Mouse (Mus musculus) myocyte (in vitro differentiated cells): Measurements from ENCODE around the gene Rac3. TPM values are rescaled to one million over a fixed set of nuclear protein-coding genes. Genes with fewer than 3 reads are reported as not detected.
"Not testable (repeated sequence)": the region's sequence is repeated elsewhere in the genome, so short reads cannot be mapped to it uniquely, and the experiment has no call there.

ENCODE experiments used
- H3K27me3 ChIP-seq: one replicate; pipeline ENCODE4 v1.6.1; 2011; ENCODE audit not compliant: control insufficient read depth, insufficient read depth, insufficient read length
- H3K36me3 ChIP-seq: one replicate; pipeline ENCODE4 v1.6.1; 2011; ENCODE audit not compliant: control insufficient read depth, insufficient read depth
- H3K4me2 ChIP-seq: one replicate; pipeline ENCODE4 v1.6.1; 2011; ENCODE audit warnings: low read depth, control low read depth
- H3K4me3 ChIP-seq: one replicate; pipeline ENCODE4 v1.5.1; 2011; ENCODE audit warnings: mild to moderate bottlenecking, control low read depth, moderate library complexity
- H3K79me2 ChIP-seq: one replicate; pipeline ENCODE4 v1.6.1; 2011; ENCODE audit not compliant: control insufficient read depth, insufficient read depth
- H3ac ChIP-seq: one replicate; pipeline ENCODE4 v1.6.1; 2011; ENCODE audit not compliant: control insufficient read depth, insufficient read length
- CEBPB ChIP-seq: IDR thresholded peaks from 2 replicates; pipeline ENCODE4 v1.6.1; 2011; ENCODE audit warnings: mild to moderate bottlenecking, moderate library complexity; ENCODE audit not compliant: poor library complexity, insufficient read depth, severe bottlenecking
- E2F4 ChIP-seq: IDR thresholded peaks from one replicate; pipeline ENCODE4 v1.6.1; 2011; ENCODE audit warnings: mild to moderate bottlenecking, control low read depth, moderate library complexity; ENCODE audit not compliant: insufficient read depth
- MAX ChIP-seq: IDR thresholded peaks from one replicate; pipeline ENCODE4 v1.6.1; 2011; ENCODE audit warnings: low read depth, mild to moderate bottlenecking, control low read depth
- MYOD1 ChIP-seq, 3 experiments: IDR thresholded peaks; one replicate each; pipeline ENCODE4 v1.6.1; 2011; ENCODE audit warnings: control low read depth in 2 of 3, low read depth in 2 of 3, mild to moderate bottlenecking in 2 of 3, moderate library complexity in 1 of 3; ENCODE audit not compliant: insufficient read length in 2 of 3, control insufficient read depth in 1 of 3
- MYOG ChIP-seq, 3 experiments: IDR thresholded peaks; one replicate each; pipeline ENCODE4 v1.6.1; 2011; ENCODE audit warnings: control low read depth in 2 of 3, low read depth in 2 of 3, mild to moderate bottlenecking in 2 of 3; ENCODE audit not compliant: insufficient read length in 2 of 3, control insufficient read depth in 1 of 3, insufficient read depth in 1 of 3
- POLR2A ChIP-seq: IDR thresholded peaks from one replicate; pipeline ENCODE4 v1.6.1; 2011; ENCODE audit warnings: low read depth, mild to moderate bottlenecking, control low read depth, moderate library complexity; ENCODE audit not compliant: insufficient read length
- POLR2AphosphoS2 ChIP-seq: IDR thresholded peaks from one replicate; pipeline ENCODE4 v1.6.1; 2011; ENCODE audit warnings: low read depth, control low read depth; ENCODE audit not compliant: insufficient read length
- REST ChIP-seq: IDR thresholded peaks from one replicate; pipeline ENCODE4 v1.6.1; 2011; ENCODE audit warnings: mild to moderate bottlenecking, control low read depth, moderate library complexity; ENCODE audit not compliant: insufficient read depth, insufficient read length
- SRF ChIP-seq: IDR thresholded peaks from one replicate; pipeline ENCODE4 v1.6.1; 2011; ENCODE audit warnings: low read depth; ENCODE audit not compliant: control insufficient read depth, insufficient read length
- TCF12 ChIP-seq: IDR thresholded peaks from one replicate; pipeline ENCODE4 v1.6.1; 2011; ENCODE audit warnings: mild to moderate bottlenecking, control low read depth; ENCODE audit not compliant: poor library complexity, insufficient read depth, severe bottlenecking
- TCF3 ChIP-seq: IDR thresholded peaks from one replicate; pipeline ENCODE4 v1.6.1; 2011; ENCODE audit warnings: low read depth, control low read depth; ENCODE audit not compliant: insufficient read length
- USF1 ChIP-seq: IDR thresholded peaks from one replicate; pipeline ENCODE4 v1.6.1; 2011; ENCODE audit warnings: low read depth, mild to moderate bottlenecking, control low read depth, moderate library complexity
- polyA plus RNA-seq: library from polyadenylated mRNA; unstranded; fragments of >200 nt; fragmentation: generic; extraction: Trizol; gene quantifications from one replicate; pipeline ENCODE4 v1.2.1, GENCODE M21; 2012; ENCODE audit warnings: missing spikeins

The Rac3 gene
- polyA plus RNA-seq, 1 experiment = 1.9 TPM

- no peaks in the 10 kb centered on the region for H3K79me2 ChIP-seq
- no peak for TF ChIP-seq POLR2AphosphoS2
- no peak for TF ChIP-seq TCF3
- no peak for TF ChIP-seq CEBPB
- no peak for TF ChIP-seq TCF12
- no peak for TF ChIP-seq USF1
- no peak overlapping the region for H3ac ChIP-seq
- H3K4me2 ChIP-seq = peak overlapping the region; percentile 42
- H3K4me3 ChIP-seq = no peak overlapping the region
- H3K27me3 ChIP-seq = no peaks in the 10 kb centered on the region
- no peaks in the 10 kb centered on the region for H3K36me3 ChIP-seq
Observed at GRCm38 (mm10) chr11:120761811-120762671, 40.8 kb downstream of the Rac3 start.

DNA sequence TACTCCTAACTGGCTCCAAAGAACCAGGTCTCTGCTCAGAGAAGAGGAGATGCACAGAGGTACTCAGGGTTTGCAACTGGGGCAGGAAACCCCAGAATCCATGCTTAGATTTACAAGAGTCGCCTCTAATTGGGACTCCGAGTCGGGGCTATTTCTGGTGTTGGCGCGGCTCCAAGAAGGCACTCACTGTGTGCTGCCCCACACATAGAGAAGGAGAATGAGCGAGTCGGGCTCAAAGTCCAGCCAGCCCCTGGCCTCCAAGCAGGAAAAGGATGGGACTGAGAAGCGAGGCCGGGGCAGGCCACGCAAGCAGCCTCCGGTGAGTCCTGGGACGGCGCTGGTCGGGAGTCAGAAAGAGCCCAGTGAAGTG, 41.4 kb downstream of the Rac3 start, which contains the start of gene Hmga1b:
Hmga1b (plus strand) TSS at position 123 of the 370 bp plus-strand sequence.
- not testable (repeated sequence) for H3K36me3 ChIP-seq, H3K27me3 ChIP-seq, H3K4me3 ChIP-seq, H3K79me2 ChIP-seq, H3ac ChIP-seq
- H3K4me2 ChIP-seq = peak within 1 kb of the TSS; percentile 42

DNA sequence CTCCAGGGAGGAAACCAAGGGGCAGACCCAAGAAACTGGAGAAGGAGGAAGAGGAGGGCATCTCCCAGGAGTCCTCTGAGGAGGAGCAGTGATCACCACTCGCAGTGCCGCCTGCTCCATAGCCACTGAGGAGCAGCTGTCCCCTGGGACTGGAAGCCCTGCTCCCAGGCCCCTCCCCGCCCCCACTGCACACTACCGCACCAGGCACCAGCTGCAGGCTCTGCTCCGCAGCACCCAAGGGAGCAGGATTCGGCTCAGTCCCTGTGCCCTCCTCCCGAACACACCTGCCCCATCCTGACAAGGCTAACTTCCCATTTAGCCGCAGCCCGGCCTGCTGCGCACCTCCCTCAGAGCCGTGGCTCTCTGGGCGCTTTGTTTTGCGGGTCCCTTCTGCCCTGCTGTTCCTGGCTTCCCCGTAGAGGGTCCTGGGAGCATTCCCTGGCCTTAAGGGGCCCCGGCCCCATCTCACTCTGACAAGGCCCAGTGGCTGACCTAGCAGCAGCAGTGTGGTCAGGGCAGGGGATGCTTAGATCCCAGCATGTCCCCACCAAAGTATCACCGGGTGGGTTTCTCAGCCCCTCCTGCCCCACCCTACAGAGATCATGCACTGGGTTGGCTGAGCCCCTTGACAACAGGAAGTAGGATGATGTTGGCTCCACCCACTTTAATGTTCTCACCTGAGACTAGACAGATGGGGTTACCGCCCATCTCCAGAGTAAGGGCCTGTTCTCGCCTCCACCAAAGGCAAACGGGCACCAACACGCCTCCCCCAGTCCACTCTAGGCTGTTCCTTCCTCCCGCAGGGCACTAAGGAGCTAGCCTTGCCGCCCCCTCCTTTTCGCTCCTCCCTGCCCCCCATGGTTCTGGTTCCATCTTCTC, 42.1 kb downstream of the Rac3 start:
- not testable (repeated sequence) for H3K36me3 ChIP-seq, H3K79me2 ChIP-seq, H3K4me3 ChIP-seq, H3K27me3 ChIP-seq, H3ac ChIP-seq
- peak overlapping the region; percentile 42 for H3K4me2 ChIP-seq
- TF ChIP-seq MYOG (IDR thresholded peaks at IDR 0.05; ENCODE audit: control insufficient read depth in 1 of 3, insufficient read depth in 1 of 3, insufficient read length in 2 of 3, low read depth in 2 of 3) = peak in 1 of 3 experiments; percentile 18

GRCm38 (mm10) chr11:120767023-120767422, 45.8 kb downstream of the Rac3 start:
- not testable (repeated sequence) for H3K4me2 ChIP-seq, H3K36me3 ChIP-seq, H3ac ChIP-seq, H3K79me2 ChIP-seq, H3K27me3 ChIP-seq, H3K4me3 ChIP-seq

GRCm38 (mm10) chr11:120768206-120768605, 46.9 kb downstream of the Rac3 start:
- Histone ChIP-seq H3K27me3 (no peaks in the 10 kb centered on the region), H3K79me2 (no peaks in the 10 kb centered on the region), H3K4me2 (no peak overlapping the region)

DNA sequence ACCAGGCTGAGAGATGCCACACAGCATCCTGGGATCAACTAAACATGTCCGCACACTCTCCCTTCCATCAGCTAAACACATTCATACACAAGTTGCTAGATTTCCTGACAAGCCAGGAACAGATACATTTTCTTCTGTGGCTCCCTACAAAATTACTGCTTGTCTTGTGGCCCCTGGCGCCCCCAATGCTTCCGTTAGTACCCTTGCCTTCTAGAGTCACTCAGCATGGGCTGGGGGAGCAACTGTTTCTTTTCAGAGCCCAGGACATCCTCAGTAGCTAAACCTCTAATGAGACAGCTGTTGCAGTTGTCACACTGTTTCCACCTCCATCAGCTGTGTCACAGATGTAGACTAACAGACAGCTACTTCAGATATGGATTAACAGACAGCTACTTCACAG, 51.5 kb downstream of the Rac3 start:
- H3K79me2 ChIP-seq = no peaks in the 10 kb centered on the region
- H3K27me3 ChIP-seq = no peaks in the 10 kb centered on the region
- H3K4me3 ChIP-seq = no peak overlapping the region
- H3ac ChIP-seq = no peak overlapping the region
- TF ChIP-seq CEBPB (no peak), MAX (no peak), TCF3 (no peak), POLR2AphosphoS2 (no peak), MYOD1 (IDR thresholded peaks at IDR 0.05; ENCODE audit: control insufficient read depth in 1 of 3, insufficient read length in 2 of 3, low read depth in 2 of 3) (no peak), POLR2A (no peak), TCF12 (no peak)
- H3K36me3 ChIP-seq = no peaks in the 10 kb centered on the region
- H3K4me2 ChIP-seq = no peak overlapping the region

More at GRCm38 (mm10) chr11:120768206-120768605, 46.9 kb downstream of the Rac3 start:
- no peak overlapping the region for H3K4me3 ChIP-seq
- H3ac ChIP-seq = no peak overlapping the region
- no peak for TF ChIP-seq E2F4
- no peak for TF ChIP-seq MAX
- TF ChIP-seq REST = no peak
- no peak for TF ChIP-seq SRF
- no peak for TF ChIP-seq CEBPB
- TF ChIP-seq MYOG (IDR thresholded peaks at IDR 0.05; ENCODE audit: control insufficient read depth in 1 of 3, insufficient read depth in 1 of 3, insufficient read length in 2 of 3, low read depth in 2 of 3) = no peak
- TF ChIP-seq POLR2A = no peak
- no peak for TF ChIP-seq TCF12
- TF ChIP-seq USF1 = no peak
- no peak for TF ChIP-seq TCF3
- no peak for TF ChIP-seq POLR2AphosphoS2
- no peaks in the 10 kb centered on the region for H3K36me3 ChIP-seq

Other genes starting within 250 kb of the Rac3 start
- 218 TPM for gene Mrpl12, start 236.9 kb upstream of the Rac3 start, polyA plus RNA-seq
- gene Slc25a10, start 229.6 kb upstream of the Rac3 start, polyA plus RNA-seq = 43.8 TPM
- gene Gcgr, start 190.8 kb upstream of the Rac3 start, polyA plus RNA-seq = 0.05 TPM
- gene Mcrip1, start 171.7 kb upstream of the Rac3 start, polyA plus RNA-seq = 237 TPM
- gene Ppp1r27, start 170.3 kb upstream of the Rac3 start, polyA plus RNA-seq = 1.0 TPM
- gene P4hb, start 148.2 kb upstream of the Rac3 start, polyA plus RNA-seq = 444 TPM
- gene Arhgdia, start 139.8 kb upstream of the Rac3 start, polyA plus RNA-seq = 837 TPM
- gene Alyref, start 123.1 kb upstream of the Rac3 start, polyA plus RNA-seq = 113 TPM
- gene Anapc11, start 123.0 kb upstream of the Rac3 start, polyA plus RNA-seq = 184 TPM
- gene Npb, start 113.0 kb upstream of the Rac3 start, polyA plus RNA-seq = 0.32 TPM
- 117 TPM for gene Pcyt2, start 103.5 kb upstream of the Rac3 start, polyA plus RNA-seq
- gene Sirt7, start 96.2 kb upstream of the Rac3 start, polyA plus RNA-seq = 29.9 TPM
- 43.1 TPM for gene Mafg, start 87.9 kb upstream of the Rac3 start, polyA plus RNA-seq
- 56.9 TPM for gene Pycr1, start 77.7 kb upstream of the Rac3 start, polyA plus RNA-seq
- 4.6 TPM for gene Myadml2, start 73.3 kb upstream of the Rac3 start, polyA plus RNA-seq
- gene Notum, start 60.3 kb upstream of the Rac3 start, polyA plus RNA-seq = 0.19 TPM
- gene Aspscr1, start 48.5 kb upstream of the Rac3 start, polyA plus RNA-seq = 65.9 TPM
- gene Cenpx, start 7.7 kb upstream of the Rac3 start, polyA plus RNA-seq = 42.5 TPM
- gene Lrrc45, start 7.5 kb upstream of the Rac3 start, polyA plus RNA-seq = 10.6 TPM
- gene Dcxr, start 5.8 kb downstream of the Rac3 start, polyA plus RNA-seq = 21.2 TPM
- 183 TPM for gene Cbr2, start 10.6 kb downstream of the Rac3 start, polyA plus RNA-seq
- 130 TPM for gene Hmga1b, start 41.3 kb downstream of the Rac3 start, polyA plus RNA-seq
- 19.7 TPM for gene Rfng, start 62.7 kb downstream of the Rac3 start, polyA plus RNA-seq
- 179 TPM for gene Gps1, start 62.8 kb downstream of the Rac3 start, polyA plus RNA-seq
- gene Dus1l, start 74.9 kb downstream of the Rac3 start, polyA plus RNA-seq = 58.3 TPM
- 226 TPM for gene Fasn, start 103.1 kb downstream of the Rac3 start, polyA plus RNA-seq
- 1.8 TPM for gene Ccdc57, start 211.4 kb downstream of the Rac3 start, polyA plus RNA-seq
- gene Slc16a3, start 227.0 kb downstream of the Rac3 start, polyA plus RNA-seq = 9.7 TPM